Mouse (Mus musculus): ENCODE data around the gene Cfap157. TPM values are rescaled to one million over a fixed set of nuclear protein-coding genes. Genes with fewer than 3 reads are reported as not detected.
A peak's percentile ranks its signal among the peaks of the same experiment; 100 is the strongest.

Cfap157 gene
- polyA plus RNA-seq, 2 experiments = not detected

DNA sequence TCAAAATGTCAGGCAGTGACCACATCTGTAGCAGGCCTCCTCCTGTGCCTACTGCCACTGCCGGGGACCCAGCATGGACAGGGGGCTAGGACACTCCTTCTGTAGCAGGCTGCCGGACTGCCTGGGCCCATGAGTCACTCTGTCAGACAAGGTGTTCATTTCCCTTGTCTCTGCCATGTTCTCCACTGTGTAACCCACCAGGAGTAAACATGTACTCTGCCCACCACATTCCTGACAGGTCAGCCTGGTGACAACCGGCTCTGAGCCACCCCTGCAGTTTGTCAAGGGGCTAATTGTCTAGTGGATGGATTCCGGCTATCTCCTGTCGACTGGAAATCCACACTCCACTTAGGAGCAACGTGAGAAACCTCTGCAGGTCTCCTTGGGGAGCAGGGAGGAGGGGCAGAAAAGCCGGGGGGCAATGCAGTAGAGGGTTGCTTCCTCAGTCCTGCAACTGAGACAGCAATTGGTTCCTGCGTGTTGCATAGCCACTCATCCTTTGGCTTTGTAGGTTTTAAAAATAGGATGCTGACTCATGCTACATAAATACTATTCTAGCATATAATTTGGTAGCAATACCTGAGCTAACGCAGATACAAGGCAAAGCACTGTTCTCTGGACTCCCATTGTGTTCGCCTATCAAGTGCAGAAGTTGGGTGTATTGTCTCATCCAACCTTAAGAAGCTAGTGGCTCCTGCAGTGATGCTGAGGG lies 14.2 kb upstream of the Cfap157 start:
- no peaks in the 10 kb centered on the region for H3K4me1 ChIP-seq (replicated peaks; ENCODE audit: control insufficient read depth in 2 of 2, insufficient read depth in 2 of 2, low read length in 1 of 2)
- 48% methylated on average over 10 of the region's 10 CpGs for WGBS (ENCODE audit: insufficient replicate concordance)
- no peaks in the 10 kb centered on the region for H3K9me3 ChIP-seq (ENCODE audit: control insufficient read depth, low read length)
- no peaks in the 10 kb centered on the region for H3K27me3 ChIP-seq (ENCODE audit: control insufficient read depth, insufficient read depth, low read length)
- no peak for TF ChIP-seq CTCF (IDR thresholded peaks at IDR 0.05; ENCODE audit: low read depth)
- TF ChIP-seq EP300 (IDR thresholded peaks at IDR 0.05; ENCODE audit: low read depth) = no peak
- H3K4me2 ChIP-seq (ENCODE audit: low read depth) = no peak overlapping the region
- DNase-seq (ENCODE audit: low read depth in 3 of 3, low spot score in 3 of 3) (no peak), ATAC-seq (ENCODE audit: insufficient read depth) (no peak)
- no peak overlapping the region for H3K4me3 ChIP-seq (ENCODE audit: insufficient read depth in 1 of 2, low read depth in 2 of 2, low read length in 2 of 2)
- H3K36me3 ChIP-seq (replicated peaks; ENCODE audit: control insufficient read depth, insufficient read depth, low read depth) = no peaks in the 10 kb centered on the region
- no peak overlapping the region for H3K27ac ChIP-seq
- H3K9ac ChIP-seq (replicated peaks) = no peak overlapping the region

- H3K27ac ChIP-seq = no peak overlapping the region
- no peaks in the 10 kb centered on the region for H3K9me3 ChIP-seq (ENCODE audit: control insufficient read depth, low read length)
- TF ChIP-seq EP300 (IDR thresholded peaks at IDR 0.05; ENCODE audit: low read depth) = no peak
- no peak for TF ChIP-seq CTCF (IDR thresholded peaks at IDR 0.05; ENCODE audit: low read depth)
- H3K4me1 ChIP-seq (replicated peaks; ENCODE audit: control insufficient read depth in 2 of 2, insufficient read depth in 2 of 2, low read length in 1 of 2) = no peaks in the 10 kb centered on the region
- H3K27me3 ChIP-seq (ENCODE audit: control insufficient read depth, insufficient read depth, low read length) = no peaks in the 10 kb centered on the region
- no peak overlapping the region for H3K4me3 ChIP-seq (ENCODE audit: insufficient read depth in 1 of 2, low read depth in 2 of 2, low read length in 2 of 2)
- DNase-seq (ENCODE audit: low read depth in 3 of 3, low spot score in 3 of 3) (no peak), ATAC-seq (ENCODE audit: insufficient read depth) (no peak)
- no peak overlapping the region for H3K9ac ChIP-seq (replicated peaks)
- no peaks in the 10 kb centered on the region for H3K36me3 ChIP-seq (replicated peaks; ENCODE audit: control insufficient read depth, insufficient read depth, low read depth)
- 80% methylated on average over 13 of the region's 13 CpGs for WGBS (ENCODE audit: insufficient replicate concordance)
- H3K4me2 ChIP-seq (ENCODE audit: low read depth) = no peak overlapping the region
Measured at GRCm38 (mm10) chr2:32795748-32796418, 11.7 kb upstream of the Cfap157 start.

- Histone ChIP-seq H3K27ac (no peak overlapping the region), H3K27me3 (ENCODE audit: control insufficient read depth, insufficient read depth, low read length) (no peaks in the 10 kb centered on the region), H3K4me2 (ENCODE audit: low read depth) (no peak overlapping the region), H3K36me3 (replicated peaks; ENCODE audit: control insufficient read depth, insufficient read depth, low read depth) (no peaks in the 10 kb centered on the region), H3K9me3 (ENCODE audit: control insufficient read depth, low read length) (no peaks in the 10 kb centered on the region), H3K4me1 (replicated peaks; ENCODE audit: control insufficient read depth in 2 of 2, insufficient read depth in 2 of 2, low read length in 1 of 2) (no peaks in the 10 kb centered on the region), H3K9ac (replicated peaks) (no peak overlapping the region), H3K4me3 (ENCODE audit: insufficient read depth in 1 of 2, low read depth in 2 of 2, low read length in 2 of 2) (no peak overlapping the region)
- TF ChIP-seq EP300 (IDR thresholded peaks at IDR 0.05; ENCODE audit: low read depth) (no peak), CTCF (IDR thresholded peaks at IDR 0.05; ENCODE audit: low read depth) (no peak)
- ATAC-seq (ENCODE audit: insufficient read depth) = no peak
- 67% methylated on average over 6 of the region's 6 CpGs for WGBS (ENCODE audit: insufficient replicate concordance)
- no peak for DNase-seq (ENCODE audit: low read depth in 3 of 3, low spot score in 3 of 3)
Measured at GRCm38 (mm10) chr2:32791297-32791696, 7.1 kb upstream of the Cfap157 start.

DNA sequence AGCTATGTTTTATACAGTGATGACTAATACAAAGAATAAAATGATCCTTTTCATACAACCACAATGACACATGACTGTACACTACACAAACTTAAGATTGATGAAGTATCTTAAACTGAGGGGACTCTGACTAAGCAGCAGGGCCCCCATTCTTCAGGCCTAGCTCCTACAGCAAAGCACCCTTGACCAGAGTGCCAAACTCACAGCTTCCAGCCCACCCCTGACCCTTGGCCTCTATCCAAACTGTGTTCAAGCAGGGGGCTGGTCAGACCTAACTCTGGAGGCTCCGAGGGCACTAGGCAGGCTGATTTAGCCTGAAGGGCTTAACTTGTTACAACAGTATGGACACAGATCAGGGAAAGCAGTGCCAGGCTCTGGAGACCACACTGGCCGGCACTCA lies 4.4 kb upstream of the Cfap157 start:
- DNase-seq (ENCODE audit: low read depth in 3 of 3, low spot score in 3 of 3) (no peak), ATAC-seq (ENCODE audit: insufficient read depth) (no peak)
- Histone ChIP-seq H3K4me3 (ENCODE audit: insufficient read depth in 1 of 2, low read depth in 2 of 2, low read length in 2 of 2) (no peak overlapping the region), H3K36me3 (replicated peaks; ENCODE audit: control insufficient read depth, insufficient read depth, low read depth) (no peaks in the 10 kb centered on the region), H3K9ac (replicated peaks) (no peak overlapping the region), H3K4me1 (replicated peaks; ENCODE audit: control insufficient read depth in 2 of 2, insufficient read depth in 2 of 2, low read length in 1 of 2) (no peaks in the 10 kb centered on the region), H3K4me2 (ENCODE audit: low read depth) (no peak overlapping the region), H3K27ac (no peak overlapping the region), H3K27me3 (ENCODE audit: control insufficient read depth, insufficient read depth, low read length) (no peaks in the 10 kb centered on the region), H3K9me3 (ENCODE audit: control insufficient read depth, low read length) (no peaks in the 10 kb centered on the region)
- WGBS (ENCODE audit: insufficient replicate concordance) = 50% methylated on average over 2 of the region's 2 CpGs
- no peak for TF ChIP-seq CTCF (IDR thresholded peaks at IDR 0.05; ENCODE audit: low read depth)
- TF ChIP-seq EP300 (IDR thresholded peaks at IDR 0.05; ENCODE audit: low read depth) = no peak

- H3K9me3 ChIP-seq (ENCODE audit: control insufficient read depth, low read length) = no peaks in the 10 kb centered on the region
- no peaks in the 10 kb centered on the region for H3K4me1 ChIP-seq (replicated peaks; ENCODE audit: control insufficient read depth in 2 of 2, insufficient read depth in 2 of 2, low read length in 1 of 2)
- TF ChIP-seq CTCF (IDR thresholded peaks at IDR 0.05; ENCODE audit: low read depth) (peak; percentile 61), EP300 (IDR thresholded peaks at IDR 0.05; ENCODE audit: low read depth) (no peak)
- no peak overlapping the region for H3K4me2 ChIP-seq (ENCODE audit: low read depth)
- no peak overlapping the region for H3K9ac ChIP-seq (replicated peaks)
- no peaks in the 10 kb centered on the region for H3K36me3 ChIP-seq (replicated peaks; ENCODE audit: control insufficient read depth, insufficient read depth, low read depth)
- H3K27me3 ChIP-seq (ENCODE audit: control insufficient read depth, insufficient read depth, low read length) = no peaks in the 10 kb centered on the region
- DNase-seq (ENCODE audit: low read depth in 3 of 3, low spot score in 3 of 3) = no peak
- H3K4me3 ChIP-seq (ENCODE audit: insufficient read depth in 1 of 2, low read depth in 2 of 2, low read length in 2 of 2) = no peak overlapping the region
- H3K27ac ChIP-seq = no peak overlapping the region
- WGBS (ENCODE audit: insufficient replicate concordance) = 39% methylated on average over 6 of the region's 6 CpGs
- ATAC-seq (ENCODE audit: insufficient read depth) = no peak
Measured at GRCm38 (mm10) chr2:32787176-32787575, 2.9 kb upstream of the Cfap157 start.
